Mouse (Mus musculus) embryonic facial prominence, embryonic 12.5 days (tissue): Measurements from ENCODE around the gene Pde9a. TPM values are rescaled to one million over a fixed set of nuclear protein-coding genes. Genes with fewer than 3 reads are reported as not detected.
A peak's percentile ranks its signal among the peaks of the same experiment; 100 is the strongest.

Experiments
- ATAC-seq: fragments of 200-750 bp; cut with Nextera tagmentation; 2 replicates; pipeline ENCODE4 v1.8.0; 2017; ENCODE audit not compliant: insufficient number of reproducible peaks, insufficient read depth, low FRiP score, low TSS enrichment
- H3K27ac ChIP-seq: fragments of 300-500 bp; sonication (generic); 2 replicates; pipeline ENCODE4 v1.5.1; 2016; ENCODE audit warnings: mild to moderate bottlenecking
- H3K27me3 ChIP-seq: fragments of 300-500 bp; sonication (generic); 2 replicates; pipeline ENCODE4 v1.6.1; 2016; ENCODE audit warnings: mild to moderate bottlenecking, moderate library complexity
- H3K36me3 ChIP-seq: fragments of 300-500 bp; sonication (generic); 2 replicates; pipeline ENCODE4 v1.6.1; 2016; ENCODE audit warnings: mild to moderate bottlenecking
- H3K4me1 ChIP-seq: fragments of 300-500 bp; sonication (generic); 2 replicates; pipeline ENCODE4 v1.6.1; 2016
- H3K4me2 ChIP-seq: fragments of 300-500 bp; sonication (generic); replicated peaks from 2 replicates; pipeline ENCODE4 v1.6.1; 2016; ENCODE audit warnings: mild to moderate bottlenecking, moderate library complexity
- H3K4me3 ChIP-seq: fragments of 300-500 bp; sonication (generic); 2 replicates; pipeline ENCODE4 v1.5.1; 2016; ENCODE audit warnings: mild to moderate bottlenecking
- H3K9ac ChIP-seq: fragments of 300-500 bp; sonication (generic); 2 replicates; pipeline ENCODE4 v1.6.1; 2016; ENCODE audit warnings: mild to moderate bottlenecking, moderate library complexity
- H3K9me3 ChIP-seq: fragments of 300-500 bp; sonication (generic); 2 replicates; pipeline ENCODE4 v1.6.1; 2016; ENCODE audit warnings: mild to moderate bottlenecking, moderate library complexity
- WGBS: fragments of 180-500 bp; shearing (Covaris S2); methylation state at CpG from one replicate; pipeline ENCODE4 v1.1.7; 2016; 5-methylcytosine and 5-hydroxymethylcytosine counted together
- polyA plus RNA-seq: library from polyadenylated mRNA; unstranded; fragments of >200 nt; fragmentation: Nextera tagmentation; extraction: Ambion mirVana; gene quantifications from 2 replicates; pipeline ENCODE4 v1.2.1, GENCODE M21; 2016

The Pde9a gene
- polyA plus RNA-seq, 1 experiment from 2014 or later = 25.5 TPM

- WGBS = 87% methylated on average over 13 of the region's 13 CpGs
- no peak for ATAC-seq
- Histone ChIP-seq H3K4me2 (no peak overlapping the region), H3K4me1 (peaks cover 9% of the 10 kb centered on the region), H3K36me3 (no peaks in the 10 kb centered on the region), H3K9ac (no peak overlapping the region), H3K27ac (no peak overlapping the region), H3K4me3 (no peak overlapping the region), H3K9me3 (no peaks in the 10 kb centered on the region), H3K27me3 (no peaks in the 10 kb centered on the region)
Observed at GRCm38 (mm10) chr17:31360582-31360981, 25.4 kb upstream of the Pde9a start.

GRCm38 (mm10) chr17:31365586-31366166 lies 20.3 kb upstream of the Pde9a start:
- Histone ChIP-seq H3K4me3 (no peak overlapping the region), H3K27ac (no peak overlapping the region), H3K9me3 (no peaks in the 10 kb centered on the region), H3K4me1 (no peaks in the 10 kb centered on the region), H3K9ac (no peak overlapping the region), H3K36me3 (no peaks in the 10 kb centered on the region), H3K27me3 (no peaks in the 10 kb centered on the region), H3K4me2 (no peak overlapping the region)
- 80% methylated on average over 5 of the region's 5 CpGs for WGBS
- ATAC-seq = no peak

- Histone ChIP-seq H3K27me3 (no peaks in the 10 kb centered on the region), H3K4me3 (no peak overlapping the region), H3K9ac (no peak overlapping the region), H3K36me3 (no peaks in the 10 kb centered on the region), H3K4me1 (no peaks in the 10 kb centered on the region), H3K9me3 (no peaks in the 10 kb centered on the region), H3K4me2 (no peak overlapping the region), H3K27ac (no peak overlapping the region)
- no peak for ATAC-seq
- WGBS = 72% methylated on average over 2 of the region's 2 CpGs
Observed at GRCm38 (mm10) chr17:31370221-31370620, 15.8 kb upstream of the Pde9a start.

- no peaks in the 10 kb centered on the region for H3K36me3 ChIP-seq
- no peak overlapping the region for H3K4me3 ChIP-seq
- no peak overlapping the region for H3K27ac ChIP-seq
- H3K4me1 ChIP-seq = no peaks in the 10 kb centered on the region
- ATAC-seq = no peak
- H3K27me3 ChIP-seq = no peaks in the 10 kb centered on the region
- no peak overlapping the region for H3K4me2 ChIP-seq
- no peaks in the 10 kb centered on the region for H3K9me3 ChIP-seq
- H3K9ac ChIP-seq = no peak overlapping the region
Observed at GRCm38 (mm10) chr17:31370931-31371330, 15.1 kb upstream of the Pde9a start.

GRCm38 (mm10) chr17:31377961-31378360 lies 8.0 kb upstream of the Pde9a start:
- Histone ChIP-seq H3K4me3 (no peak overlapping the region), H3K9me3 (no peaks in the 10 kb centered on the region), H3K9ac (no peak overlapping the region), H3K36me3 (no peaks in the 10 kb centered on the region), H3K27ac (no peak overlapping the region), H3K4me1 (no peaks in the 10 kb centered on the region; the same call in 1 of the 2 replicates), H3K4me2 (peak overlapping the region; percentile 22), H3K27me3 (no peaks in the 10 kb centered on the region)
- ATAC-seq = no peak
- 12% methylated on average over 7 of the region's 7 CpGs for WGBS

- H3K4me1 ChIP-seq = no peaks in the 10 kb centered on the region; the same call in 1 of the 2 replicates
- no peak overlapping the region for H3K27ac ChIP-seq
- no peaks in the 10 kb centered on the region for H3K9me3 ChIP-seq
- H3K36me3 ChIP-seq = no peaks in the 10 kb centered on the region
- peak overlapping the region; percentile 22 for H3K4me2 ChIP-seq
- no peak for ATAC-seq
- 72% methylated on average over 10 of the region's 10 CpGs for WGBS
- no peak overlapping the region for H3K9ac ChIP-seq
- H3K4me3 ChIP-seq = no peak overlapping the region
- no peaks in the 10 kb centered on the region for H3K27me3 ChIP-seq
Observed at GRCm38 (mm10) chr17:31378361-31378761, 7.6 kb upstream of the Pde9a start.

- WGBS = 66% methylated on average over 2 of the region's 2 CpGs
- ATAC-seq = no peak
Observed at GRCm38 (mm10) chr17:31379086-31379485, 6.9 kb upstream of the Pde9a start.

GRCm38 (mm10) chr17:31379863-31380262 lies 6.1 kb upstream of the Pde9a start:
- WGBS = 80% methylated on average over 8 of the region's 8 CpGs
- no peak for ATAC-seq
- H3K4me2 ChIP-seq = no peak overlapping the region
- H3K9ac ChIP-seq = no peak overlapping the region
- H3K27me3 ChIP-seq = no peaks in the 10 kb centered on the region
- H3K36me3 ChIP-seq = no peaks in the 10 kb centered on the region
- H3K4me1 ChIP-seq = peaks cover 6% of the 10 kb centered on the region
- no peak overlapping the region for H3K4me3 ChIP-seq
- H3K9me3 ChIP-seq = no peaks in the 10 kb centered on the region
- no peak overlapping the region for H3K27ac ChIP-seq

More at GRCm38 (mm10) chr17:31379086-31379485, 6.9 kb upstream of the Pde9a start:
- H3K27me3 ChIP-seq = no peaks in the 10 kb centered on the region
- H3K9ac ChIP-seq = no peak overlapping the region
- H3K9me3 ChIP-seq = no peaks in the 10 kb centered on the region
- no peaks in the 10 kb centered on the region; the same call in 1 of the 2 replicates for H3K4me1 ChIP-seq
- no peak overlapping the region for H3K4me2 ChIP-seq
- no peak overlapping the region for H3K4me3 ChIP-seq
- no peak overlapping the region for H3K27ac ChIP-seq
- H3K36me3 ChIP-seq = no peaks in the 10 kb centered on the region

- H3K36me3 ChIP-seq = no peaks in the 10 kb centered on the region
- H3K9me3 ChIP-seq = no peaks in the 10 kb centered on the region
- 74% methylated on average over 6 of the region's 6 CpGs for WGBS
- no peaks in the 10 kb centered on the region for H3K27me3 ChIP-seq
- H3K4me2 ChIP-seq = no peak overlapping the region
- H3K27ac ChIP-seq = no peak overlapping the region
- H3K4me1 ChIP-seq = peaks cover 27% of the 10 kb centered on the region
- H3K4me3 ChIP-seq = no peak overlapping the region
- ATAC-seq = no peak
- H3K9ac ChIP-seq = no peak overlapping the region
Observed at GRCm38 (mm10) chr17:31383320-31383719, 2.7 kb upstream of the Pde9a start.

- 6% methylated on average over 8 of the region's 8 CpGs for WGBS
- Histone ChIP-seq H3K4me1 (peaks cover 30% of the 10 kb centered on the region), H3K9ac (0 out of 2 replicates have a peak overlapping the region, but pooled peaks have one; percentile 71), H3K4me3 (peak overlapping the region; percentile 72; the same call in 1 of the 2 replicates), H3K36me3 (no peaks in the 10 kb centered on the region), H3K9me3 (no peaks in the 10 kb centered on the region), H3K4me2 (peak overlapping the region; percentile 80), H3K27ac (peak overlapping the region; percentile 71), H3K27me3 (no peaks in the 10 kb centered on the region)
- ATAC-seq = peak; percentile 45; the same call in 1 of the 2 replicates
Observed at GRCm38 (mm10) chr17:31384968-31385627, 912 bp upstream of the Pde9a start.

GRCm38 (mm10) chr17:31386766-31387275 lies 811 bp downstream of the Pde9a start:
- Histone ChIP-seq H3K4me3 (peak overlapping the region; percentile 72), H3K9me3 (no peaks in the 10 kb centered on the region), H3K36me3 (no peaks in the 10 kb centered on the region), H3K9ac (peak overlapping the region; percentile 71), H3K4me2 (peak overlapping the region; percentile 80), H3K4me1 (peaks cover 30% of the 10 kb centered on the region), H3K27me3 (no peaks in the 10 kb centered on the region), H3K27ac (no peak overlapping the region)
- WGBS = 11% methylated on average over 7 of the region's 7 CpGs
- ATAC-seq = no peak

- no peak for ATAC-seq
- Histone ChIP-seq H3K4me3 (no peak overlapping the region), H3K4me1 (peaks cover 34% of the 10 kb centered on the region), H3K27ac (no peak overlapping the region), H3K27me3 (no peaks in the 10 kb centered on the region), H3K9ac (no peak overlapping the region), H3K9me3 (no peaks in the 10 kb centered on the region), H3K36me3 (no peaks in the 10 kb centered on the region), H3K4me2 (no peak overlapping the region)
- 82% methylated on average over 3 of the region's 3 CpGs for WGBS
Observed at GRCm38 (mm10) chr17:31389432-31390050, 3.5 kb downstream of the Pde9a start.
